Mouse (Mus musculus): ENCODE results near the gene Dusp12. TPM values are rescaled to one million over a fixed set of nuclear protein-coding genes. Genes with fewer than 3 reads are reported as not detected.

Gene Dusp12
- polyA plus RNA-seq (2016; fragmentation: Nextera tagmentation; extraction: Ambion mirVana) = 30.0 and 30.5 TPM in 2 replicates

- Histone ChIP-seq H3K27me3 (ENCODE audit: low read depth, poor library complexity, severe bottlenecking) (no peaks in the 10 kb centered on the region), H3K36me3 (peaks cover 21% of the 10 kb centered on the region), H3K27ac (replicated peaks) (peak within 1 kb of the TSS; percentile 92), H3K4me3 (peak within 1 kb of the TSS; percentile 97), H3K9me3 (replicated peaks) (no peaks in the 10 kb centered on the region), H3K4me1 (peaks cover 23% of the 10 kb centered on the region)
- peak; percentile 86 for DNase-seq (ENCODE audit: low spot score)
- under 1% methylated on average over 46 of the region's 46 CpGs for WGBS
These were observed at the start of gene Dusp12, which contains the start of gene Gm26620 for GRCm38 (mm10) chr1:170884978-170885561. Dusp12 (minus strand) TSS chr1:170885540. Gm26620 (plus strand) TSS chr1:170885065.

- no peak for DNase-seq (ENCODE audit: low spot score)
- Histone ChIP-seq H3K27ac (replicated peaks) (no peak overlapping the region), H3K4me1 (no peaks in the 10 kb centered on the region), H3K9me3 (replicated peaks) (no peaks in the 10 kb centered on the region), H3K36me3 (no peaks in the 10 kb centered on the region), H3K27me3 (ENCODE audit: low read depth, poor library complexity, severe bottlenecking) (no peaks in the 10 kb centered on the region), H3K4me3 (no peak overlapping the region)
- 84% methylated on average over 2 of the region's 2 CpGs for WGBS
These were observed 49.0 kb upstream of the Dusp12 start for GRCm38 (mm10) chr1:170934383-170934782.

- 86% methylated on average over 1 of the region's 1 CpGs for WGBS
- Histone ChIP-seq H3K36me3 (no peaks in the 10 kb centered on the region), H3K27me3 (ENCODE audit: low read depth, poor library complexity, severe bottlenecking) (no peaks in the 10 kb centered on the region), H3K4me1 (no peaks in the 10 kb centered on the region), H3K27ac (replicated peaks) (no peak overlapping the region), H3K9me3 (replicated peaks) (no peaks in the 10 kb centered on the region), H3K4me3 (no peak overlapping the region)
- no peak for DNase-seq (ENCODE audit: low spot score)
These were observed 48.6 kb upstream of the Dusp12 start for GRCm38 (mm10) chr1:170933940-170934339.

GRCm38 (mm10) chr1:170933386-170933920 lies 48.1 kb upstream of the Dusp12 start:
- no peak overlapping the region for H3K4me3 ChIP-seq
- H3K36me3 ChIP-seq = no peaks in the 10 kb centered on the region
- no peak for DNase-seq (ENCODE audit: low spot score)
- H3K27ac ChIP-seq (replicated peaks) = no peak overlapping the region
- WGBS = 76% methylated on average over 6 of the region's 6 CpGs
- H3K4me1 ChIP-seq = no peaks in the 10 kb centered on the region
- H3K9me3 ChIP-seq (replicated peaks) = no peaks in the 10 kb centered on the region
- H3K27me3 ChIP-seq (ENCODE audit: low read depth, poor library complexity, severe bottlenecking) = no peaks in the 10 kb centered on the region

- no peaks in the 10 kb centered on the region for H3K9me3 ChIP-seq (replicated peaks)
- H3K27ac ChIP-seq (replicated peaks) = no peak overlapping the region
- DNase-seq (ENCODE audit: low spot score) = no peak
- H3K4me3 ChIP-seq = no peak overlapping the region
- no peaks in the 10 kb centered on the region for H3K27me3 ChIP-seq (ENCODE audit: low read depth, poor library complexity, severe bottlenecking)
- no peaks in the 10 kb centered on the region for H3K36me3 ChIP-seq
- no peaks in the 10 kb centered on the region for H3K4me1 ChIP-seq
- 77% methylated on average over 3 of the region's 3 CpGs for WGBS
These were observed 46.7 kb upstream of the Dusp12 start for GRCm38 (mm10) chr1:170932043-170932442.

GRCm38 (mm10) chr1:170929245-170929644 lies 43.9 kb upstream of the Dusp12 start:
- H3K4me1 ChIP-seq = no peaks in the 10 kb centered on the region
- no peaks in the 10 kb centered on the region for H3K27me3 ChIP-seq (ENCODE audit: low read depth, poor library complexity, severe bottlenecking)
- DNase-seq (ENCODE audit: low spot score) = no peak
- H3K9me3 ChIP-seq (replicated peaks) = no peaks in the 10 kb centered on the region
- no peaks in the 10 kb centered on the region for H3K36me3 ChIP-seq
- H3K4me3 ChIP-seq = no peak overlapping the region
- H3K27ac ChIP-seq (replicated peaks) = no peak overlapping the region
- WGBS = 86% methylated on average over 4 of the region's 4 CpGs

GRCm38 (mm10) chr1:170928467-170928866 lies 43.1 kb upstream of the Dusp12 start:
- H3K9me3 ChIP-seq (replicated peaks) = no peaks in the 10 kb centered on the region
- no peak overlapping the region for H3K27ac ChIP-seq (replicated peaks)
- no peaks in the 10 kb centered on the region for H3K36me3 ChIP-seq
- WGBS = 79% methylated on average over 2 of the region's 2 CpGs
- H3K4me1 ChIP-seq = no peaks in the 10 kb centered on the region
- no peak for DNase-seq (ENCODE audit: low spot score)
- H3K4me3 ChIP-seq = no peak overlapping the region
- no peaks in the 10 kb centered on the region for H3K27me3 ChIP-seq (ENCODE audit: low read depth, poor library complexity, severe bottlenecking)

GRCm38 (mm10) chr1:170927378-170927777 lies 42.0 kb upstream of the Dusp12 start, which contains the start of gene Fcrla:
Fcrla (minus strand) TSS chr1:170927583.
- H3K27ac ChIP-seq (replicated peaks) = no peak within 1 kb of the TSS
- H3K27me3 ChIP-seq (ENCODE audit: low read depth, poor library complexity, severe bottlenecking) = no peaks in the 10 kb centered on the region
- WGBS = 82% methylated on average over 3 of the region's 3 CpGs
- H3K9me3 ChIP-seq (replicated peaks) = no peaks in the 10 kb centered on the region
- no peak within 1 kb of the TSS for H3K4me3 ChIP-seq
- DNase-seq (ENCODE audit: low spot score) = no peak
- H3K4me1 ChIP-seq = no peaks in the 10 kb centered on the region
- H3K36me3 ChIP-seq = no peaks in the 10 kb centered on the region

- H3K27me3 ChIP-seq (ENCODE audit: low read depth, poor library complexity, severe bottlenecking) = no peaks in the 10 kb centered on the region
- DNase-seq (ENCODE audit: low spot score) = no peak
- H3K4me1 ChIP-seq = no peaks in the 10 kb centered on the region
- 67% methylated on average over 6 of the region's 6 CpGs for WGBS
- H3K36me3 ChIP-seq = no peaks in the 10 kb centered on the region
- no peak overlapping the region for H3K27ac ChIP-seq (replicated peaks)
- H3K4me3 ChIP-seq = no peak overlapping the region
- H3K9me3 ChIP-seq (replicated peaks) = no peaks in the 10 kb centered on the region
These were observed 41.6 kb upstream of the Dusp12 start for GRCm38 (mm10) chr1:170926941-170927340.

- Histone ChIP-seq H3K9me3 (replicated peaks) (no peaks in the 10 kb centered on the region), H3K27ac (replicated peaks) (no peak overlapping the region), H3K36me3 (no peaks in the 10 kb centered on the region), H3K4me3 (no peak overlapping the region), H3K4me1 (no peaks in the 10 kb centered on the region), H3K27me3 (ENCODE audit: low read depth, poor library complexity, severe bottlenecking) (no peaks in the 10 kb centered on the region)
- no peak for DNase-seq (ENCODE audit: low spot score)
- WGBS = 90% methylated on average over 6 of the region's 6 CpGs
These were observed 39.1 kb upstream of the Dusp12 start for GRCm38 (mm10) chr1:170924485-170924884.

GRCm38 (mm10) chr1:170919308-170919707 lies 34.0 kb upstream of the Dusp12 start:
- Histone ChIP-seq H3K27me3 (ENCODE audit: low read depth, poor library complexity, severe bottlenecking) (no peaks in the 10 kb centered on the region), H3K4me3 (no peak overlapping the region), H3K9me3 (replicated peaks) (no peaks in the 10 kb centered on the region), H3K4me1 (no peaks in the 10 kb centered on the region), H3K36me3 (no peaks in the 10 kb centered on the region), H3K27ac (replicated peaks) (no peak overlapping the region)
- DNase-seq (ENCODE audit: low spot score) = no peak
- WGBS = 96% methylated on average over 8 of the region's 8 CpGs

- Histone ChIP-seq H3K4me3 (no peak overlapping the region), H3K9me3 (replicated peaks) (no peaks in the 10 kb centered on the region), H3K27ac (replicated peaks) (no peak overlapping the region), H3K36me3 (no peaks in the 10 kb centered on the region), H3K4me1 (no peaks in the 10 kb centered on the region), H3K27me3 (ENCODE audit: low read depth, poor library complexity, severe bottlenecking) (0 out of 2 replicates have a peak, but pooled peaks cover under 1% of the 10 kb centered on the region)
- WGBS = 79% methylated on average over 5 of the region's 5 CpGs
- no peak for DNase-seq (ENCODE audit: low spot score)
These were observed 30.3 kb upstream of the Dusp12 start for GRCm38 (mm10) chr1:170915657-170916056.

- Histone ChIP-seq H3K4me3 (no peak within 1 kb of the TSS), H3K9me3 (replicated peaks) (no peaks in the 10 kb centered on the region), H3K27me3 (ENCODE audit: low read depth, poor library complexity, severe bottlenecking) (peaks cover 26% of the 10 kb centered on the region), H3K4me1 (peaks cover 7% of the 10 kb centered on the region), H3K27ac (replicated peaks) (no peak within 1 kb of the TSS), H3K36me3 (no peaks in the 10 kb centered on the region)
- 74% methylated on average over 5 of the region's 5 CpGs for WGBS
- no peak for DNase-seq (ENCODE audit: low spot score)
These were observed 27.7 kb upstream of the Dusp12 start, which contains the start of gene Fcrlb for GRCm38 (mm10) chr1:170912891-170913615. Fcrlb (minus strand) TSS chr1:170912941.

Measured in midbrain, embryonic 10.5 days (tissue).